In the genomic region with DNA sequence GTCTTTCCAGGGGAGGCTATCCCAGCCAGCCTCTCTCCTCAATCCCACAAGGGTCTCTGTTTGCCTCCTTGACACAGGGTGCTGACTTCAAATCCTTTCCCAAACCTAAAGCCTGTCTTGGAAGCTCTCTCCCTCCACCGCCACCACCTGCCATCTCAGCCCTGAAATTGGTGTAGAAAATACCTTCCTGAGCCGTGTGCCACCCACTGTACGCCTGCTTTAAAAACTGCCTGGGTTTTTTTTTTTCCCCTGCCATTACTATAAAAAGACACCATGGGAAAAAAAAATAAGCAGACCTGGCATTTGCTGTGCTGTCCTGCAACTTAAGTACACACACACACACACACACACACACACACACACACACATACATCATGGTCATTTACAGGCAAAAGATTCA, we compare ENCODE assay signal across 12 mouse cellular contexts. TPM values are rescaled to one million over a fixed set of nuclear protein-coding genes. Genes with fewer than 3 reads are reported as not detected.
DNase-seq lines count a peak whose midpoint lies in the region; ATAC-seq and TF ChIP-seq lines count a peak whose summit lies in the region.
"Had no signal": no experiment of that assay in that cellular context is flagged by ENCODE, and none has a peak within 500 bp of the region (broad histone marks: within the 10 kb centered on the region; RNA-seq: fewer than 3 reads in every experiment).

No protein-coding gene starts in this region.

- TF ChIP-seq CTCF in hindbrain, postnatal 0 days (IDR thresholded peaks at IDR 0.05; ENCODE audit: low read depth), result no peak
- no peak for TF ChIP-seq CTCF in thymus, adult 2 months (IDR thresholded peaks at IDR 0.05; ENCODE audit: borderline replicate concordance, control insufficient read depth, extremely low read depth, insufficient read depth, low read length, poor library complexity)

- DNase-seq in hindbrain, embryonic 10.5 days (ENCODE audit: low spot score), result no peak
- no peak for DNase-seq in hindbrain, postnatal 0 days (ENCODE audit: low spot score)
- DNase-seq in thymus, adult 2 months, result no peak
- no peak for DNase-seq in thymus, postnatal 4 days
- DNase-seq in limb, embryonic 11.5 days (ENCODE audit: low spot score), result no peak
- DNase-seq in MN1 (ENCODE audit: low spot score), result no peak
- no peak for DNase-seq in testis, postnatal 14 days (ENCODE audit: low spot score)
- DNase-seq: adrenal gland, adult 8-10 months; left cerebral cortex, postnatal 4 days had no signal

- 88% methylated on average over 3 of the region's 3 CpGs for WGBS in hindbrain, embryonic 10.5 days
- WGBS in hindbrain, postnatal 0 days, result 79% methylated on average over 3 of the region's 3 CpGs
- WGBS in thymus, adult 2 months, result 21% methylated on average over 3 of the region's 3 CpGs
- WGBS in limb, embryonic 11.5 days, result 83% methylated on average over 3 of the region's 3 CpGs

- 0 out of 2 replicates have a peak overlapping the region, but pooled peaks have one; percentile 60 for H3K4me3 ChIP-seq in hindbrain, embryonic 10.5 days
- no peak overlapping the region for H3K4me3 ChIP-seq in hindbrain, postnatal 0 days (ENCODE audit: low read length)
- peak overlapping the region; percentile 62 for H3K4me3 ChIP-seq in thymus, adult 2 months (ENCODE audit: control insufficient read depth, insufficient read depth, low read length)
- H3K4me3 ChIP-seq in limb, embryonic 11.5 days (ENCODE audit: low read depth, low read length), result no peak overlapping the region
- H3K4me3 ChIP-seq: hindbrain, embryonic 15.5 days had no signal

- no peak for TF ChIP-seq POLR2A in thymus, adult 2 months (IDR thresholded peaks at IDR 0.05; ENCODE audit: control insufficient read depth, extremely low read depth, insufficient read depth, low read length, poor library complexity)

- H3K4me2 ChIP-seq in hindbrain, postnatal 0 days (ENCODE audit: low read depth, low read length), result no peak overlapping the region; the same call in 1 of the 2 replicates
- H3K4me2 ChIP-seq in limb, embryonic 11.5 days (ENCODE audit: low read depth, severe bottlenecking), result 0 out of 2 replicates have a peak overlapping the region, but pooled peaks have one; percentile 4

- H3K9ac ChIP-seq in hindbrain, postnatal 0 days (replicated peaks; ENCODE audit: low read length), result no peak overlapping the region
- no peak overlapping the region for H3K9ac ChIP-seq in limb, embryonic 11.5 days (ENCODE audit: low read length)
- H3K9ac ChIP-seq: hindbrain, embryonic 15.5 days had no signal

- ATAC-seq in hindbrain, postnatal 0 days, result no peak
- no peak for ATAC-seq in limb, embryonic 11.5 days (ENCODE audit: insufficient number of reproducible peaks, low FRiP score, low TSS enrichment, low read depth)
- no peak for ATAC-seq in erythroid progenitor cell, adult 5-6 weeks (replicated peaks; ENCODE audit: low FRiP score, poor library complexity, severe bottlenecking)

- H3K9me3 ChIP-seq in hindbrain, embryonic 10.5 days, result no peaks in the 10 kb centered on the region
- H3K9me3 ChIP-seq in hindbrain, postnatal 0 days (ENCODE audit: low read length), result no peaks in the 10 kb centered on the region
- H3K9me3 ChIP-seq in limb, embryonic 11.5 days (ENCODE audit: control insufficient read depth, low read length), result no peaks in the 10 kb centered on the region
- H3K9me3 ChIP-seq: hindbrain, embryonic 15.5 days had no signal

- H3K27me3 ChIP-seq in hindbrain, embryonic 10.5 days (ENCODE audit: insufficient read depth, poor library complexity, severe bottlenecking), result peaks cover 61% of the 10 kb centered on the region
- H3K27me3 ChIP-seq in hindbrain, postnatal 0 days (ENCODE audit: insufficient read depth, low read length), result peaks cover 6% of the 10 kb centered on the region; the same call in 1 of the 2 replicates
- no peaks in the 10 kb centered on the region for H3K27me3 ChIP-seq in thymus, adult 2 months (ENCODE audit: control insufficient read depth, insufficient read depth, low read length)
- H3K27me3 ChIP-seq in limb, embryonic 11.5 days (ENCODE audit: control insufficient read depth, insufficient read depth, low read length), result peaks cover 25% of the 10 kb centered on the region

- no peaks in the 10 kb centered on the region for H3K36me3 ChIP-seq in hindbrain, embryonic 10.5 days
- no peaks in the 10 kb centered on the region for H3K36me3 ChIP-seq in hindbrain, postnatal 0 days (ENCODE audit: insufficient read depth, low read length)
- H3K36me3 ChIP-seq in thymus, adult 2 months (ENCODE audit: control insufficient read depth, insufficient read depth, low read length), result no peaks in the 10 kb centered on the region
- no peaks in the 10 kb centered on the region for H3K36me3 ChIP-seq in limb, embryonic 11.5 days (ENCODE audit: control insufficient read depth, insufficient read depth, low read length)
- H3K36me3 ChIP-seq: hindbrain, embryonic 15.5 days had no signal

- no peak overlapping the region; the same call in 1 of the 2 replicates for H3K27ac ChIP-seq in hindbrain, embryonic 10.5 days
- H3K27ac ChIP-seq in hindbrain, postnatal 0 days, result no peak overlapping the region
- H3K27ac ChIP-seq in thymus, adult 2 months (ENCODE audit: control insufficient read depth, insufficient read depth, low read length), result peak overlapping the region; percentile 99
- H3K27ac ChIP-seq in limb, embryonic 11.5 days (replicated peaks; ENCODE audit: low read depth, low read length), result no peak overlapping the region
- H3K27ac ChIP-seq: hindbrain, embryonic 15.5 days had no signal

- peaks cover 74% of the 10 kb centered on the region for H3K4me1 ChIP-seq in hindbrain, embryonic 10.5 days (replicated peaks)
- H3K4me1 ChIP-seq in hindbrain, postnatal 0 days (ENCODE audit: insufficient read depth, low read length), result peaks cover 19% of the 10 kb centered on the region
- H3K4me1 ChIP-seq in thymus, adult 2 months (replicated peaks; ENCODE audit: control insufficient read depth, insufficient read depth, low read length), result peaks cover 80% of the 10 kb centered on the region
- H3K4me1 ChIP-seq in limb, embryonic 11.5 days (ENCODE audit: control insufficient read depth, insufficient read depth, low read length), result peaks cover 42% of the 10 kb centered on the region

RNA-seq across cellular contexts. Expression of a gene that starts 4.7 kb away (rescaled TPM):
- polyA plus RNA-seq in hindbrain, embryonic 10.5 days (2016; fragmentation: Nextera tagmentation; extraction: Ambion mirVana), result 24.6 and 28.5 TPM in 2 replicates
- total RNA-seq in hindbrain, postnatal 0 days (2014; rRNA removed), result 31.2 and 36.1 TPM in 2 replicates
- 6.1 and 8.2 TPM in 2 replicates for polyA plus RNA-seq in hindbrain, postnatal 0 days (2015; fragmentation: Nextera tagmentation; extraction: Ambion mirVana)
- polyA plus RNA-seq in thymus, adult 2 months (2012; rRNA removed), result 466 and 519 TPM in 2 replicates
- polyA plus RNA-seq in limb, embryonic 11.5 days (2014; fragmentation: Nextera tagmentation; extraction: Ambion mirVana), result 19.6 and 26.5 TPM in 2 replicates
- total RNA-seq in erythroid progenitor cell, adult 5-6 weeks (2015; ENCODE audit: low replicate concordance), result 9.6 and 22.3 TPM in 2 replicates
- total RNA-seq in erythroid progenitor cell, adult 5-6 weeks (2017; ENCODE audit: low replicate concordance), result 2.0 and 2.3 TPM in 2 replicates

RNA-seq across cellular contexts. Expression of a gene that starts 45.3 kb away (rescaled TPM):
- polyA plus RNA-seq in hindbrain, embryonic 10.5 days (2016; fragmentation: Nextera tagmentation; extraction: Ambion mirVana), result not detected in 2 replicates
- 1.0 TPM in 1 of 2 replicates, not detected in the other for total RNA-seq in hindbrain, postnatal 0 days (2014; rRNA removed)
- polyA plus RNA-seq in hindbrain, postnatal 0 days (2015; fragmentation: Nextera tagmentation; extraction: Ambion mirVana), result not detected in 2 replicates
- 0.71 and 0.81 TPM in 2 replicates for polyA plus RNA-seq in thymus, adult 2 months (2012; rRNA removed)
- not detected in 2 replicates for polyA plus RNA-seq in limb, embryonic 11.5 days (2014; fragmentation: Nextera tagmentation; extraction: Ambion mirVana)
- not detected in 2 replicates for total RNA-seq in erythroid progenitor cell, adult 5-6 weeks (2015; ENCODE audit: low replicate concordance)
- total RNA-seq in erythroid progenitor cell, adult 5-6 weeks (2017; ENCODE audit: low replicate concordance), result not detected in 2 replicates
- total RNA-seq: ES-E14; left cerebral cortex, postnatal 4 days had no signal
- polyA plus RNA-seq: hindbrain, embryonic 15.5 days had no signal

RNA-seq across cellular contexts. Expression of a gene that starts 58.5 kb away (rescaled TPM):
- polyA plus RNA-seq in hindbrain, embryonic 10.5 days (2016; fragmentation: Nextera tagmentation; extraction: Ambion mirVana), result 0.20 and 0.37 TPM in 2 replicates
- total RNA-seq in hindbrain, postnatal 0 days (2014; rRNA removed), result 0.37 and 1.1 TPM in 2 replicates
- polyA plus RNA-seq in hindbrain, postnatal 0 days (2015; fragmentation: Nextera tagmentation; extraction: Ambion mirVana), result 0.08 and 0.09 TPM in 2 replicates
- 0.37 and 1.3 TPM in 2 replicates for polyA plus RNA-seq in thymus, adult 2 months (2012; rRNA removed)
- polyA plus RNA-seq in limb, embryonic 11.5 days (2014; fragmentation: Nextera tagmentation; extraction: Ambion mirVana), result 0.03 TPM in 1 of 2 replicates, not detected in the other
- not detected in 2 replicates for total RNA-seq in erythroid progenitor cell, adult 5-6 weeks (2015; ENCODE audit: low replicate concordance)
- not detected in 2 replicates for total RNA-seq in erythroid progenitor cell, adult 5-6 weeks (2017; ENCODE audit: low replicate concordance)

Comparison
In these comparisons a context has a peak if more than half of its experiments do, and no peak if none do; other contexts are left out.
1. H3K4me3 ChIP-seq: peak in hindbrain, embryonic 10.5 days (single experiment) and thymus, adult 2 months (single experiment); none in hindbrain, postnatal 0 days (single experiment) and limb, embryonic 11.5 days (single experiment).
2. RNA of a gene that starts 4.7 kb away (polyA plus RNA-seq): 466 to 519 TPM in thymus, adult 2 months; 24.6 to 28.5 TPM in hindbrain, embryonic 10.5 days, 19.6 to 26.5 TPM in limb, embryonic 11.5 days and 6.1 to 8.2 TPM in hindbrain, postnatal 0 days; every median in the first group is over 10 times any median in the second.